Mouse (Mus musculus) kidney, embryonic 14.5 days (tissue): ENCODE measurements around the gene Ocm. TPM values are rescaled to one million over a fixed set of nuclear protein-coding genes. Genes with fewer than 3 reads are reported as not detected.

Experiments used
- ATAC-seq: fragments of 200-750 bp; cut with Nextera tagmentation; 2 replicates; pipeline ENCODE4 v1.8.0; 2017; ENCODE audit warnings: moderate number of reproducible peaks, mild to moderate bottlenecking, moderate TSS enrichment, moderate library complexity; ENCODE audit not compliant: low FRiP score, low TSS enrichment
- H3K27ac ChIP-seq: fragments of 300-500 bp; sonication (generic); 2 replicates; pipeline ENCODE4 v1.5.1; 2014; ENCODE audit warnings: low read depth, mild to moderate bottlenecking, low read length, moderate library complexity, mixed read lengths
- H3K27me3 ChIP-seq: fragments of 300-500 bp; sonication (generic); 2 replicates; pipeline ENCODE4 v1.6.1; 2014; ENCODE audit warnings: mild to moderate bottlenecking, low read length; ENCODE audit not compliant: control insufficient read depth, insufficient read depth
- H3K36me3 ChIP-seq: fragments of 300-500 bp; sonication (generic); 2 replicates; pipeline ENCODE4 v1.6.1; 2014; ENCODE audit warnings: low read length, mixed read lengths; ENCODE audit not compliant: control insufficient read depth, insufficient read depth
- H3K4me1 ChIP-seq: fragments of 300-500 bp; sonication (generic); 2 replicates; pipeline ENCODE4 v1.6.1; 2014; ENCODE audit warnings: low read length, mixed read lengths; ENCODE audit not compliant: control insufficient read depth, insufficient read depth
- H3K4me2 ChIP-seq: fragments of 300-500 bp; sonication (generic); replicated peaks from 2 replicates; pipeline ENCODE4 v1.6.1; 2014; ENCODE audit warnings: low read depth, mild to moderate bottlenecking, low read length
- H3K4me3 ChIP-seq: fragments of 300-500 bp; sonication (generic); 2 replicates; pipeline ENCODE4 v1.5.1; 2014; ENCODE audit warnings: mild to moderate bottlenecking, low read length
- H3K9ac ChIP-seq: fragments of 300-500 bp; sonication (generic); 2 replicates; pipeline ENCODE4 v1.6.1; 2014; ENCODE audit warnings: low read depth, mild to moderate bottlenecking, low read length, moderate library complexity
- H3K9me3 ChIP-seq: fragments of 300-500 bp; sonication (generic); 2 replicates; pipeline ENCODE4 v1.6.1; 2016; ENCODE audit warnings: low read length; ENCODE audit not compliant: control insufficient read depth
- WGBS: fragments of 180-500 bp; shearing (Covaris S2); extraction: QIAGEN DNeasy Blood & Tissue Kit; methylation state at CpG from one replicate; pipeline ENCODE4 v1.1.7; 2014; 5-methylcytosine and 5-hydroxymethylcytosine counted together
- polyA plus RNA-seq: library from polyadenylated mRNA; unstranded; fragments of >200 nt; fragmentation: Nextera tagmentation; extraction: Ambion mirVana; gene quantifications from 2 replicates; pipeline ENCODE4 v1.2.1, GENCODE M21; 2014

Ocm gene
- polyA plus RNA-seq, 1 experiment from 2014 or later: 6.5 TPM

DNA sequence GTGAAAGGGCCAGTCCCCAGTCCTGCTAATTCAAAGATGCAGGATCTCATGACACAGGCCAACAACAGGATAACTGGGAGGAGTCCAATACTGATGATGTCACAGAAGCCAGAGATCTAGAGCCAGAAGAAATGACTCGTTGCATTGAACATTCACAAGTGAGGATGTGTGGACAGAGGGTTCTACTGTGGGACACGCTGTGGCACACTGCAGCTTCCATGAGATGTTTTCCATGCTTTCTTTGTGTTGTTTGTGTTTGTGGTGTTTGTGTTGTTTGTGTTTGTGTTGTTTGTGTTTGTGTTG, 50.9 kb downstream of the Ocm start:
- Histone ChIP-seq H3K4me1 (no peaks in the 10 kb centered on the region), H3K36me3 (no peaks in the 10 kb centered on the region), H3K9ac (no peak overlapping the region), H3K27me3 (no peaks in the 10 kb centered on the region), H3K9me3 (no peaks in the 10 kb centered on the region), H3K4me3 (no peak overlapping the region), H3K27ac (no peak overlapping the region), H3K4me2 (no peak overlapping the region)
- WGBS: 52% methylated on average over 2 of the region's 2 CpGs
- ATAC-seq: peak; percentile 32; the same call in 1 of the 2 replicates

DNA sequence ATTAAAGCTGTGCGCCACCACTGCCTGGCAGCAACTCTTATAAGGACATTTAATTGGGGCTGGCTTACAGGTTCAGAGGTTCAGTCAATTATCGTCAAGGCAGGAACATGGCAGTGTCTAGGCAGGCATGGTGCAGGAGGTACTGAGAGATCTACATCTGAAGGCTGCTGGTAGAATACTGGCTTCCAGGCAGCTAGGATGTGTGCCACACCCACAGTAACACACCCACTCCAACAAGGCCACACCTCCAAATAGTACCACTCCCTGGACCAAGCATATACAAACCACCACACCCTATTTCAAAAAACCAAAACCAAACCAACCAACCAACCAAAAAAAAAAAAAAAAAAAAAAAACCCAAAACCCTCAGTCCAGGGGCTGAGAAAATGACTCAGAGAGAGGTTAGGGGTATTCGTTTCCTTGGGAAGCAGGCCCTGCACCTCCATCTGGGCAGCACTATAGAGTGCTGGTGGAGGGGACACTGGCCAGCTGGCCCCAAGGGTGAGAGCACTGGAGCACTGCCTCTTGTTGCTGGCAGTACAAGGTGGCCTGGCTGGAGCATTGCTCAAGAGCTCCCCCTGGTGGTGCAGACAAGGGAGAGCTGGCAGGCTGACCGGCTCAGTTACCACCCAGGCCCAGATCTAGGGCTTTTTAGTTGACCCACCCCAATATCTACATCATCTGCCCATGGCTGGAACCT, 51.4 kb downstream of the Ocm start:
- Histone ChIP-seq H3K27ac (no peak overlapping the region), H3K4me2 (no peak overlapping the region), H3K27me3 (no peaks in the 10 kb centered on the region), H3K9ac (no peak overlapping the region), H3K9me3 (no peaks in the 10 kb centered on the region), H3K36me3 (no peaks in the 10 kb centered on the region), H3K4me3 (no peak overlapping the region), H3K4me1 (no peaks in the 10 kb centered on the region)
- 44% methylated on average over 4 of the region's 4 CpGs for WGBS
- peak; percentile 84 for ATAC-seq

DNA sequence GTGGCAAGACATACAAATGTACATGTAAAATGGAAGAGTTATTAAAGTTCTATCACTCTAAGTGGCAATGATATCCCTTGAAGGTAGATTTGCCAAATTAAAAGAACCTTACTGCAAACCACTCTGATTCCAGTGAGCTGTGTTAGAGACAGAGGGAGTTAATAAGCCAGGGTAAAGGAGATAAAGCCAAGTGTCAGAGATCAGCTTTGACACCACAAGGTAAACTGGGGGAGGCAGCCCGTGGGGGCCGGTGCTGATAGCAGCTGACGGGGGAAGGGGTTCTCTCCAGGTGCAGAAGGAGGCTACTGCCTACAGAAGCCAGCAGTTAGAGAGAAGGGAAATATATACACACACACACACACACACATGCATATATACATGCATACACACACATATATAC, 53.8 kb downstream of the Ocm start:
- H3K27me3 ChIP-seq: no peaks in the 10 kb centered on the region
- no peak overlapping the region for H3K4me3 ChIP-seq
- no peaks in the 10 kb centered on the region for H3K4me1 ChIP-seq
- H3K27ac ChIP-seq: no peak overlapping the region
- ATAC-seq: no peak
- no peak overlapping the region for H3K4me2 ChIP-seq
- no peaks in the 10 kb centered on the region for H3K9me3 ChIP-seq
- H3K9ac ChIP-seq: no peak overlapping the region
- H3K36me3 ChIP-seq: no peaks in the 10 kb centered on the region
- 47% methylated on average over 3 of the region's 3 CpGs for WGBS

Other genes with a start within 250 kb of the Ocm start
- gene Eif2ak1, start 208.9 kb downstream of the Ocm start, polyA plus RNA-seq: 31.5 and 49.9 TPM in 2 replicates
- gene Ankrd61, start 129.0 kb downstream of the Ocm start, polyA plus RNA-seq: 0.31 and 0.36 TPM in 2 replicates
- 113 and 120 TPM in 2 replicates for gene Aimp2, start 116.8 kb downstream of the Ocm start, polyA plus RNA-seq
- 27.2 and 37.5 TPM in 2 replicates for gene Pms2, start 116.7 kb downstream of the Ocm start, polyA plus RNA-seq
- gene Gm42421, start 98.5 kb downstream of the Ocm start, polyA plus RNA-seq: 0.50 and 0.64 TPM in 2 replicates
- 0.54 and 0.68 TPM in 2 replicates for gene Rsph10b, start 93.6 kb downstream of the Ocm start, polyA plus RNA-seq
- 85.2 and 97.1 TPM in 2 replicates for gene Ccz1, start 11.8 kb downstream of the Ocm start, polyA plus RNA-seq
- gene Lmtk2, start 73.8 kb upstream of the Ocm start, polyA plus RNA-seq: 4.1 and 6.8 TPM in 2 replicates
- gene Bhlha15, start 163.6 kb upstream of the Ocm start, polyA plus RNA-seq: 0.28 TPM in 1 of 2 replicates, not detected in the other
- 13.9 and 16.4 TPM in 2 replicates for gene Tecpr1, start 196.9 kb upstream of the Ocm start, polyA plus RNA-seq
- gene Bri3, start 217.8 kb upstream of the Ocm start, polyA plus RNA-seq: 136 and 148 TPM in 2 replicates